Mouse (Mus musculus) liver, embryonic 13.5 days (tissue): ENCODE results near the gene Polg. TPM values are rescaled to one million over a fixed set of nuclear protein-coding genes. Genes with fewer than 3 reads are reported as not detected.

ENCODE experiments used
- ATAC-seq: fragments of 200-750 bp; cut with Nextera tagmentation; 2 replicates; pipeline ENCODE4 v1.8.0; 2017; ENCODE audit warnings: low read depth, mild to moderate bottlenecking, moderate number of reproducible peaks, moderate library complexity
- DNase-seq: peaks from one replicate; pipeline ENCODE4 v3.0.0; 2022
- H3K27ac ChIP-seq: fragments of 300-500 bp; sonication (generic); 2 replicates; pipeline ENCODE4 v1.5.1; 2015; ENCODE audit warnings: moderate library complexity, mild to moderate bottlenecking, inconsistent platforms
- H3K27me3 ChIP-seq: fragments of 300-500 bp; sonication (generic); 2 replicates; pipeline ENCODE4 v1.6.1; 2015; ENCODE audit warnings: mild to moderate bottlenecking, inconsistent platforms
- H3K36me3 ChIP-seq: fragments of 300-500 bp; sonication (generic); 2 replicates; pipeline ENCODE4 v1.6.1; 2015; ENCODE audit warnings: mild to moderate bottlenecking, inconsistent platforms
- H3K4me1 ChIP-seq: fragments of 300-500 bp; sonication (generic); replicated peaks from 2 replicates; pipeline ENCODE4 v1.6.1; 2015; ENCODE audit warnings: inconsistent platforms
- H3K4me2 ChIP-seq: fragments of 300-500 bp; sonication (generic); 2 replicates; pipeline ENCODE4 v1.6.1; 2015; ENCODE audit warnings: inconsistent platforms, mild to moderate bottlenecking, moderate library complexity
- H3K4me3 ChIP-seq: fragments of 300-500 bp; sonication (generic); replicated peaks from 2 replicates; pipeline ENCODE4 v1.5.1; 2015; ENCODE audit warnings: mild to moderate bottlenecking, inconsistent platforms
- H3K9ac ChIP-seq: fragments of 300-500 bp; sonication (generic); 2 replicates; pipeline ENCODE4 v1.6.1; 2015; ENCODE audit warnings: mild to moderate bottlenecking, inconsistent platforms
- H3K9me3 ChIP-seq: fragments of 300-500 bp; sonication (generic); replicated peaks from 2 replicates; pipeline ENCODE4 v1.6.1; 2016; ENCODE audit warnings: inconsistent platforms
- WGBS: fragments of 180-500 bp; shearing (Covaris S2); methylation state at CpG from one replicate; pipeline ENCODE4 v1.1.7; 2015; ENCODE audit not compliant: insufficient replicate concordance; 5-methylcytosine and 5-hydroxymethylcytosine counted together
- polyA plus RNA-seq: library from polyadenylated mRNA; unstranded; fragments of >200 nt; fragmentation: Nextera tagmentation; extraction: Ambion mirVana; gene quantifications from 2 replicates; pipeline ENCODE4 v1.2.1, GENCODE M21; 2015

Polg gene
- polyA plus RNA-seq, 1 experiment from 2014 or later: 15.4 TPM

GRCm38 (mm10) chr7:79508280-79509234 is 42.4 kb upstream of the Polg start:
- Histone ChIP-seq H3K4me2 (no peak overlapping the region), H3K4me1 (peaks cover 5% of the 10 kb centered on the region; the same call in 1 of the 2 replicates), H3K27me3 (peaks cover 100% of the 10 kb centered on the region), H3K27ac (no peak overlapping the region), H3K4me3 (no peak overlapping the region), H3K9me3 (no peaks in the 10 kb centered on the region), H3K9ac (no peak overlapping the region), H3K36me3 (no peaks in the 10 kb centered on the region)
- ATAC-seq (no peak), DNase-seq (no peak)
- WGBS: 2% methylated on average over 61 of the region's 79 CpGs

GRCm38 (mm10) chr7:79507756-79508155 is 41.6 kb upstream of the Polg start:
- no peak overlapping the region for H3K4me3 ChIP-seq
- no peak overlapping the region for H3K4me2 ChIP-seq
- no peak overlapping the region for H3K27ac ChIP-seq
- 14% methylated on average over 1 of the region's 1 CpGs for WGBS
- peaks cover 5% of the 10 kb centered on the region; the same call in 1 of the 2 replicates for H3K4me1 ChIP-seq
- DNase-seq: no peak
- H3K36me3 ChIP-seq: no peaks in the 10 kb centered on the region
- peaks cover 100% of the 10 kb centered on the region for H3K27me3 ChIP-seq
- ATAC-seq: no peak
- H3K9ac ChIP-seq: no peak overlapping the region
- H3K9me3 ChIP-seq: no peaks in the 10 kb centered on the region

GRCm38 (mm10) chr7:79507101-79507705 is 41.0 kb upstream of the Polg start:
- no peaks in the 10 kb centered on the region for H3K36me3 ChIP-seq
- DNase-seq: no peak

GRCm38 (mm10) chr7:79506531-79507090 is 40.4 kb upstream of the Polg start:
- WGBS: 4% methylated on average over 6 of the region's 6 CpGs
- Histone ChIP-seq H3K4me2 (no peak overlapping the region), H3K9me3 (no peaks in the 10 kb centered on the region), H3K36me3 (no peaks in the 10 kb centered on the region), H3K4me3 (no peak overlapping the region), H3K9ac (no peak overlapping the region), H3K27me3 (peaks cover 100% of the 10 kb centered on the region), H3K27ac (no peak overlapping the region), H3K4me1 (peaks cover 5% of the 10 kb centered on the region; the same call in 1 of the 2 replicates)
- no peak for DNase-seq
- ATAC-seq: no peak

More at GRCm38 (mm10) chr7:79507101-79507705, 41.0 kb upstream of the Polg start:
- no peak overlapping the region for H3K4me2 ChIP-seq
- peaks cover 100% of the 10 kb centered on the region for H3K27me3 ChIP-seq
- no peaks in the 10 kb centered on the region for H3K9me3 ChIP-seq
- peaks cover 5% of the 10 kb centered on the region; the same call in 1 of the 2 replicates for H3K4me1 ChIP-seq
- no peak overlapping the region for H3K9ac ChIP-seq
- H3K27ac ChIP-seq: no peak overlapping the region
- H3K4me3 ChIP-seq: no peak overlapping the region
- 4% methylated on average over 11 of the region's 11 CpGs for WGBS
- ATAC-seq: no peak

- ATAC-seq (no peak), DNase-seq (no peak)
- Histone ChIP-seq H3K4me3 (no peak overlapping the region), H3K27me3 (peaks cover 100% of the 10 kb centered on the region), H3K36me3 (no peaks in the 10 kb centered on the region), H3K4me1 (peaks cover 5% of the 10 kb centered on the region; the same call in 1 of the 2 replicates), H3K9ac (no peak overlapping the region), H3K4me2 (no peak overlapping the region), H3K27ac (no peak overlapping the region), H3K9me3 (no peaks in the 10 kb centered on the region)
- WGBS: 2% methylated on average over 28 of the region's 28 CpGs
These were observed 39.8 kb upstream of the Polg start for GRCm38 (mm10) chr7:79505876-79506530.

GRCm38 (mm10) chr7:79505376-79505775 is 39.2 kb upstream of the Polg start:
- Histone ChIP-seq H3K4me1 (peaks cover 5% of the 10 kb centered on the region; the same call in 1 of the 2 replicates), H3K9ac (no peak overlapping the region), H3K4me2 (peak overlapping the region; percentile 41), H3K4me3 (peak overlapping the region; percentile 33; the same call in 1 of the 2 replicates), H3K9me3 (no peaks in the 10 kb centered on the region), H3K27ac (no peak overlapping the region), H3K36me3 (no peaks in the 10 kb centered on the region), H3K27me3 (peaks cover 100% of the 10 kb centered on the region)
- no peak for ATAC-seq
- 5% methylated on average over 22 of the region's 22 CpGs for WGBS
- DNase-seq: no peak

GRCm38 (mm10) chr7:79504723-79505122 is 38.6 kb upstream of the Polg start:
- peaks cover 5% of the 10 kb centered on the region; the same call in 1 of the 2 replicates for H3K4me1 ChIP-seq
- peak overlapping the region; percentile 33 for H3K4me3 ChIP-seq
- no peak overlapping the region for H3K27ac ChIP-seq
- H3K36me3 ChIP-seq: no peaks in the 10 kb centered on the region
- WGBS: under 1% methylated on average over 42 of the region's 42 CpGs
- peak overlapping the region; percentile 41 for H3K4me2 ChIP-seq
- no peak overlapping the region for H3K9ac ChIP-seq
- H3K27me3 ChIP-seq: peaks cover 100% of the 10 kb centered on the region
- ATAC-seq (no peak), DNase-seq (peak; percentile 10)
- no peaks in the 10 kb centered on the region for H3K9me3 ChIP-seq

- ATAC-seq (no peak), DNase-seq (no peak)
- Histone ChIP-seq H3K27ac (no peak overlapping the region), H3K4me3 (no peak overlapping the region), H3K36me3 (no peaks in the 10 kb centered on the region), H3K9me3 (no peaks in the 10 kb centered on the region), H3K4me2 (no peak overlapping the region), H3K4me1 (peaks cover 5% of the 10 kb centered on the region; the same call in 1 of the 2 replicates), H3K9ac (no peak overlapping the region), H3K27me3 (peaks cover 100% of the 10 kb centered on the region)
- WGBS: 6% methylated on average over 5 of the region's 5 CpGs
These were observed 37.6 kb upstream of the Polg start for GRCm38 (mm10) chr7:79503656-79504250.

- no peak for ATAC-seq
- Histone ChIP-seq H3K4me1 (peaks cover 5% of the 10 kb centered on the region; the same call in 1 of the 2 replicates), H3K9me3 (no peaks in the 10 kb centered on the region), H3K36me3 (no peaks in the 10 kb centered on the region), H3K9ac (no peak overlapping the region), H3K27me3 (peaks cover 100% of the 10 kb centered on the region), H3K27ac (no peak overlapping the region), H3K4me2 (no peak overlapping the region), H3K4me3 (no peak overlapping the region)
- 17% methylated on average over 6 of the region's 6 CpGs for WGBS
- DNase-seq: no peak
These were observed 36.9 kb upstream of the Polg start for GRCm38 (mm10) chr7:79503103-79503455.

- peaks cover 5% of the 10 kb centered on the region; the same call in 1 of the 2 replicates for H3K4me1 ChIP-seq
- H3K4me3 ChIP-seq: no peak overlapping the region
- ATAC-seq: no peak
- H3K9ac ChIP-seq: no peak overlapping the region
- H3K9me3 ChIP-seq: no peaks in the 10 kb centered on the region
- no peak overlapping the region for H3K4me2 ChIP-seq
- H3K36me3 ChIP-seq: no peaks in the 10 kb centered on the region
- 10% methylated on average over 10 of the region's 10 CpGs for WGBS
- DNase-seq: no peak
- H3K27me3 ChIP-seq: peaks cover 100% of the 10 kb centered on the region
- H3K27ac ChIP-seq: no peak overlapping the region
These were observed 36.3 kb upstream of the Polg start for GRCm38 (mm10) chr7:79502152-79503102.
